Mouse (Mus musculus) lung, postnatal 4 days (tissue): ENCODE data around the gene Epha10.
A peak's percentile ranks its signal among the peaks of the same experiment; 100 is the strongest.

ENCODE experiments used
- DNase-seq, 2 experiments: peaks; one replicate each; pipeline ENCODE4 v3.0.0; 2021

Gene Epha10

GRCm38 (mm10) chr4:124880599-124880998 is at the start of gene Epha10:
Gene Epha10, plus strand, starts transcription at chr4:124880899.
- no peak for DNase-seq

GRCm38 (mm10) chr4:124832796-124833195 is 47.9 kb upstream of the Epha10 start:
- DNase-seq, result no peak

- no peak for DNase-seq
Measured at GRCm38 (mm10) chr4:124838035-124838700, 42.5 kb upstream of the Epha10 start.

- no peak for DNase-seq
Measured at GRCm38 (mm10) chr4:124840998-124841397, 39.7 kb upstream of the Epha10 start.

GRCm38 (mm10) chr4:124843493-124843892 is 37.2 kb upstream of the Epha10 start:
- peak in 1 of 2 experiments; percentile 48 for DNase-seq

- DNase-seq, result peak; percentile 83 to 88
Measured at GRCm38 (mm10) chr4:124847573-124847972, 33.1 kb upstream of the Epha10 start.

GRCm38 (mm10) chr4:124849631-124850260 is 31.0 kb upstream of the Epha10 start:
- peak; percentile 58 to 81 for DNase-seq

- peak; percentile 96 to 97 for DNase-seq
Measured at GRCm38 (mm10) chr4:124850261-124850913, 30.3 kb upstream of the Epha10 start, which contains the start of gene Yrdc. Gene Yrdc, plus strand, starts transcription at chr4:124850679.

GRCm38 (mm10) chr4:124850933-124851658 is 29.6 kb upstream of the Epha10 start, which contains the start of gene 1110065P20Rik:
Gene 1110065P20Rik, minus strand, starts transcription at chr4:124851196.
- DNase-seq, result peak; percentile 83 to 90

GRCm38 (mm10) chr4:124856294-124856693 is 24.4 kb upstream of the Epha10 start:
- no peak for DNase-seq

- DNase-seq, result no peak
Measured at GRCm38 (mm10) chr4:124858370-124858769, 22.3 kb upstream of the Epha10 start.

GRCm38 (mm10) chr4:124860446-124860845 is 20.3 kb upstream of the Epha10 start:
- peak; percentile 72 to 76 for DNase-seq

- DNase-seq, result no peak
Measured at GRCm38 (mm10) chr4:124861283-124862188, 19.2 kb upstream of the Epha10 start, which contains the start of gene Maneal. Gene Maneal, minus strand, starts transcription at chr4:124862171.

- DNase-seq, result no peak
Measured at GRCm38 (mm10) chr4:124872719-124873118, 8.0 kb upstream of the Epha10 start.

- DNase-seq, result no peak
Measured at GRCm38 (mm10) chr4:124881341-124881908, 726 bp downstream of the Epha10 start.

- peak; percentile 43 to 50 for DNase-seq
Measured at GRCm38 (mm10) chr4:124882151-124882729, 1.5 kb downstream of the Epha10 start.

GRCm38 (mm10) chr4:124888702-124889101 is 8.0 kb downstream of the Epha10 start:
- DNase-seq, result no peak

GRCm38 (mm10) chr4:124889935-124890334 is 9.2 kb downstream of the Epha10 start:
- no peak for DNase-seq

GRCm38 (mm10) chr4:124890831-124891230 is 10.1 kb downstream of the Epha10 start:
- no peak for DNase-seq

- DNase-seq, result no peak
Measured at GRCm38 (mm10) chr4:124893769-124894168, 13.1 kb downstream of the Epha10 start.
